Mouse (Mus musculus): ENCODE measurements around the gene St3gal3.

St3gal3 gene

GRCm38 (mm10) chr4:118141511-118141910 lies 6.8 kb upstream of the St3gal3 start:
- DNase-seq (ENCODE audit: low spot score), result no peak

- peak; percentile 80 for DNase-seq (ENCODE audit: low spot score)
Measured at GRCm38 (mm10) chr4:118138891-118139290, 4.2 kb upstream of the St3gal3 start.

GRCm38 (mm10) chr4:118137857-118138256 lies 3.1 kb upstream of the St3gal3 start:
- no peak for DNase-seq (ENCODE audit: low spot score)

DNA sequence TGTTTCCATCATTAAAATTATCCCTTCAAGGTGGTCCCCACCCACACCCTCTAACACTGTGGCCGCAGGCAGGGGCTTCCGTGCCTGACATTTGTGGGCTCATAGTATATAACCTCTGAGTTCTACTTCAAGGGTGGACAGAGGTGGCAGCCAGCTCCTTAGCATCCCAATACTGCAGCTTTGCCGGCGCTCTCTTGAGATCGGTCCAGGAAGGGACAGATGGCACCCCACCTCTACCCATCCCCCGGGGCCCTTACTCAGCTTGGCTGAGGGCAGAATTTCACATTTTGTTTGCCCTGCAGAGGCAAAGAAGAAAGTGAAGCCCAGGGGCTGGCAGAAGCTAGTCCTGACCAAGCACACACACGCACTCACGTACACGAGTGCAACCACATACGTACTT lies 2.6 kb upstream of the St3gal3 start:
- DNase-seq (ENCODE audit: low spot score), result no peak

- no peak for DNase-seq (ENCODE audit: low spot score)
Measured at GRCm38 (mm10) chr4:118135414-118135813, 700 bp upstream of the St3gal3 start.

DNA sequence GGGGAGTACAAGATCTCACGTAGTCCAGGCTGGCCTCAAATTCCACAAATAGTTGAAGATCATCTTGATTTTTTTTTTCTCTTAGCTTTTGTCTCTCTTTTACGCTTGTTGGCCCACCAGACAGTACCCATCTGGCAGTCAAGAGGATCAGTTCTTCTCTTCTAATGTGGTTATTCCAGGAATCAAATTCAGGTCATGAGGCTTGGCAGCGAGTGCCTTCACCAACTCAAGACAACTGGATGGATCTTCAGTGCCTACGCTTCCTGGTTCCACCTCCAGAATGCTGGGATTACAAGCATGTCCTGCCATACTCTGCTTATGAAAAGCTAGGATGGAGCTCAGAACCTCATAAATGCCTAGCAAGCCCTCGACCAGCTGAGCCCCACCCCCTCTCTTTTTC lies 3.4 kb downstream of the St3gal3 start:
- DNase-seq (ENCODE audit: low spot score), result no peak

GRCm38 (mm10) chr4:118123030-118123704 lies 11.5 kb downstream of the St3gal3 start:
- no peak for DNase-seq (ENCODE audit: low spot score)

GRCm38 (mm10) chr4:118122078-118122477 lies 12.6 kb downstream of the St3gal3 start:
- DNase-seq (ENCODE audit: low spot score), result no peak

GRCm38 (mm10) chr4:118117565-118117964 lies 17.1 kb downstream of the St3gal3 start:
- DNase-seq (ENCODE audit: low spot score), result no peak

DNA sequence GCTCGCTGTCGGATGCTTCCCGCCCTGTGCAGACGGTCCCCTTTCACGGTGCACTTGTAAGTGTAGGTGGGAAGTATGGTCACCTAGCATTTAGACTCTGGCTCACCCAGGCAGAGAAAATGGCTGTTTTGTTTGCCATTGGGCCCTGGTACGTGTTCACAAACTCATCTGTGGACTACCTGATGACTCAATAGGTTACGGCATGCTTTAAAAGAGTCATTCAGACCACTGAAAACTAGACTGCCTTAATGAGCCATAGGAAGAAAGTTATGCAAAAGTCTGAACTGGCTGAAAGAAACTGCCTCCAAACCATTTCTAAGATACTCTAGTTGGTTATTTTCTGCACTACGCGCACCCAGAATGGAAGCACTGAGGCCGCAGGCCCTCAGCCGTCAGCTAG lies 18.6 kb downstream of the St3gal3 start:
- no peak for DNase-seq (ENCODE audit: low spot score)

- no peak for DNase-seq (ENCODE audit: low spot score)
Measured at GRCm38 (mm10) chr4:118115132-118115531, 19.6 kb downstream of the St3gal3 start.

GRCm38 (mm10) chr4:118112601-118113000 lies 22.1 kb downstream of the St3gal3 start:
- no peak for DNase-seq (ENCODE audit: low spot score)

DNA sequence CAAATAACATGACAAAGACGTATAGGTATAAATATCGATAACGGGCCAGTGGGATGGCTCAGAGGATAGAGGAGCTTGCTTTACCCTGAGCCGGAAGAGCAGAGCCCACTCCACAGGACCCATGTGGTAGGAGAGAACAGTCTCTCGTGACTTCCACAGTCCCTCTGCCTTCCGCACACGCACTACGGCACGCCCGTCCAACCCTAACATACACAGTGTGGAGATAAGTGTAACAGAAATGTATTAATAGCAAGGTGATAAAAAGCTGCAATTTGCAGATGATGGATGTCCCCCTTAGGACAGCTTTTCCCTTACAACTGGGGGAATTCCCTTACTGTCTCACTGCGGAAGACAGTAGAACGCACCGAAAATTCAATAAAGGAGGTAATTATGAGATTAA lies 25.1 kb downstream of the St3gal3 start:
- no peak for DNase-seq (ENCODE audit: low spot score)

GRCm38 (mm10) chr4:118108779-118109178 lies 25.9 kb downstream of the St3gal3 start:
- DNase-seq (ENCODE audit: low spot score), result no peak

GRCm38 (mm10) chr4:118105256-118106053 lies 29.3 kb downstream of the St3gal3 start:
- DNase-seq (ENCODE audit: low spot score), result no peak

- DNase-seq (ENCODE audit: low spot score), result no peak
Measured at GRCm38 (mm10) chr4:118103280-118103830, 31.4 kb downstream of the St3gal3 start.

- no peak for DNase-seq (ENCODE audit: low spot score)
Measured at GRCm38 (mm10) chr4:118101497-118101896, 33.2 kb downstream of the St3gal3 start.

DNA sequence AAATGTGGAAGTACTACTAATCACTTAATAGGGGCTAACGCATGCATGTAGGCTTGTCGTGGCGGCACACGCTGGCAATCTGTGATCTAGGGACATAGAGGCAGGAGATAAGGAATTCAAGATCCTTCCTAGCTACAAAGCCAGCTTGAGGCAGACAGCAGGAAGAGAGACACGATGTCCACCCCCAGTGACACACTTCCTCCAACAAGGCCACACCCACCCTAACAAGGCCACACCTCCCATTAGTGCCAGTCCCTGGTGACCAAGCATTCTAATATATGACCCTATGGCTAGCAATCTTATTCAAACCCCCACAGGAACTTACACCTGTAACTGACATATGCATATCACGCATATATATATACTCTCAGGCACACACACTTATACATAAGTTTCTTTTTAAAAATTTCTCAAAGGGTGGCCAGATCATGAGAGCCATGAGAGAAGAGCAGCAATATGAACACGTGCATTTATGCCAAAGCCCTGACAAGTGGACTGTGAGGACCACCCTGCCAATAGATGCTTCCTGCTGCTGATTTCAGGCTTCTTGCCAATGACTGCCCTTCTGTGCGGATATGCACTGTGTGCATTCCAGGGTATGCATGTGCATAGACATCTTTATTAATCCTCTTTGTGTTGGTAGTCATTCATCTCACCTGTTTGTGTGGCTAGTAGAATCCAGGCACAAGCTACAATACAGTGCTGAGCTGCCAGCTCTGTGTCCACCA lies 34.9 kb downstream of the St3gal3 start:
- no peak for DNase-seq (ENCODE audit: low spot score)

DNA sequence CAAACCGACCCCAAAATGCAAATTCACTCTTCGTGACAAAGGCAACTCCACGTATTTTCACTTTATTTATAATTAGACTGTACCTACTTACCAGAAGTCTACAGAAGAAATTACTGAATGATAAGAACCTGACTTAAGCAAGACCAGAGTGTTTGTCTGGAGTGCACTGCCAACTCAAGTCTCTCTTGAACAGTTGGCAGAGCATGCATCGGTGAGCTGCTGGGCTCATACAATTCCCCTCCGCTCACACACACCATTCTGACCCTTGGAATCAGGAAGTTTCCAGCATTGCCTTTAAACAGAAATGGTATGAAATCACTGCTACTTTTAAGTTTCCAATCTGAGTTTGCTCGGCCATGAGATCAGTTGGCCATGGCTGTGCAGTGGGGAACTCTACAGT lies 36.1 kb downstream of the St3gal3 start:
- no peak for DNase-seq (ENCODE audit: low spot score)

- DNase-seq (ENCODE audit: low spot score), result no peak
Measured at GRCm38 (mm10) chr4:118096069-118096468, 38.6 kb downstream of the St3gal3 start.

- no peak for DNase-seq (ENCODE audit: low spot score)
Measured at GRCm38 (mm10) chr4:118092784-118093457, 41.8 kb downstream of the St3gal3 start.

DNA sequence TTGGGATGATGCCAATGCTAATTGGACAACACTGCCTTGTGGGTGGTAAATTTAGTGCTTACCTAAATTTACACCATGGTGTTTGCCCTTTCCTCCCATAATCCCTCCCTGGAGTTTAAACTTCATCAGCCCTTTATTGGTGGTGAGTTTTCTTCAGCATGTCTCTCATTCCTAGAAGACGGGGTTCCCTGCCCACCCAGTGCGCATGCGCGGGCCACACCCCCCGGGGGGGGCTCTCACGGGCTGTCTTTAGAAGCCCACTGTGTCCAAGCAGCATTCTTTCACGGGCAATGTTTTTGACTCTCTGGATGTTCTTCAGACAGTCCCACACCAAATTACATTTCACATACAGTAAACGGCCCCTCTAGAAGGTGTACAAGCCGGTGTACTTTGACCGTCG lies 44.3 kb downstream of the St3gal3 start:
- no peak for DNase-seq (ENCODE audit: low spot score)

Measured in MN1 (cell line).